Mouse (Mus musculus): ENCODE results near the gene Bard1.

Gene Bard1

GRCm38 (mm10) chr1:71102344-71103173 lies at the start of gene Bard1:
Gene Bard1 (minus strand): TSS chr1:71103146.
- DNase-seq, result peak; percentile 73

- no peak for DNase-seq
These were observed 24.2 kb upstream of the Bard1 start for GRCm38 (mm10) chr1:71127171-71127570.

GRCm38 (mm10) chr1:71118511-71118910 lies 15.6 kb upstream of the Bard1 start:
- DNase-seq, result no peak

- DNase-seq, result no peak
These were observed 14.3 kb upstream of the Bard1 start for GRCm38 (mm10) chr1:71117253-71117652.

- no peak for DNase-seq
These were observed 12.8 kb upstream of the Bard1 start for GRCm38 (mm10) chr1:71115781-71116180.

- no peak for DNase-seq
These were observed 6.9 kb upstream of the Bard1 start for GRCm38 (mm10) chr1:71109858-71110257.

GRCm38 (mm10) chr1:71106127-71106526 lies 3.2 kb upstream of the Bard1 start:
- DNase-seq, result no peak

GRCm38 (mm10) chr1:71105724-71106123 lies 2.8 kb upstream of the Bard1 start:
- DNase-seq, result no peak

- DNase-seq, result no peak
These were observed 373 bp upstream of the Bard1 start for GRCm38 (mm10) chr1:71103174-71103864.

- no peak for DNase-seq
These were observed 1.5 kb downstream of the Bard1 start for GRCm38 (mm10) chr1:71101369-71101970.

- DNase-seq, result no peak
These were observed 2.2 kb downstream of the Bard1 start for GRCm38 (mm10) chr1:71100591-71101368.

- DNase-seq, result no peak
These were observed 2.9 kb downstream of the Bard1 start for GRCm38 (mm10) chr1:71099945-71100515.

GRCm38 (mm10) chr1:71096031-71096430 lies 6.9 kb downstream of the Bard1 start:
- DNase-seq, result no peak

GRCm38 (mm10) chr1:71095211-71095805 lies 7.6 kb downstream of the Bard1 start:
- no peak for DNase-seq

GRCm38 (mm10) chr1:71075651-71076050 lies 27.3 kb downstream of the Bard1 start:
- no peak for DNase-seq

GRCm38 (mm10) chr1:71070771-71071170 lies 32.2 kb downstream of the Bard1 start:
- no peak for DNase-seq

GRCm38 (mm10) chr1:71068728-71069304 lies 34.1 kb downstream of the Bard1 start:
- no peak for DNase-seq

GRCm38 (mm10) chr1:71063885-71064492 lies 39.0 kb downstream of the Bard1 start:
- no peak for DNase-seq

GRCm38 (mm10) chr1:71056143-71056542 lies 46.8 kb downstream of the Bard1 start:
- no peak for DNase-seq

- no peak for DNase-seq
These were observed 47.5 kb downstream of the Bard1 start for GRCm38 (mm10) chr1:71055454-71055853.

GRCm38 (mm10) chr1:71052756-71053155 lies 50.2 kb downstream of the Bard1 start:
- no peak for DNase-seq
